Mouse (Mus musculus) brain, embryonic 14.5 days (tissue): ENCODE data around the gene Olfr1278.

ENCODE experiments used
- CTCF ChIP-seq: fragments of 200-500 bp; IDR thresholded peaks from 2 replicates; pipeline ENCODE4 v1.5.1; 2012; ENCODE audit warnings: inconsistent platforms, mild to moderate bottlenecking, moderate library complexity, borderline replicate concordance; ENCODE audit not compliant: insufficient read depth, insufficient read length; ENCODE audit errors: extremely low read depth
- POLR2A ChIP-seq: fragments of 200-500 bp; IDR thresholded peaks from 2 replicates; pipeline ENCODE4 v1.6.1; 2012; ENCODE audit warnings: mild to moderate bottlenecking, inconsistent platforms, borderline replicate concordance; ENCODE audit not compliant: poor library complexity, insufficient read depth, insufficient read length, severe bottlenecking; ENCODE audit errors: extremely low read depth

DNA sequence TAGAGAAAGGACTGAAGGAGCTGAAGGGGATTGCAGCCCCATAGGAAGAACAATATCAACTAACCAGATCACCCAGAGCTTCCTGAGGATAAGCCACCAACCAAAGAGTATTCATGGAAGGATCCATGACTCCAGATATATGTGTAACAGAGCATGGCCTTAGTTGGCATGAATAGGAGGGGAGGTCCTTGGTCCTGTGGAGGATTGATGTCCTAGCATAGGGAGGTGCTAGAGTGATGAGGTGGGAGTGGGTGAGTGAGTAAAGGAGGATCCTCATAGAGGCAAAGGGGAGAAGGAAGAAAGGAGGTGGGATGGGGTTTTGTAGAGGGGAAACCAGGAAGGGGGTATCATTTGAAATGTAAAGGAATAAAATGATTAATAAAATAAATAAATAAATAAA lies 8.6 kb downstream of the Olfr1278 start:
- TF ChIP-seq POLR2A (no peak), CTCF (no peak)
